26 mouse cellular contexts compared by ENCODE assay signal in the genomic region with DNA sequence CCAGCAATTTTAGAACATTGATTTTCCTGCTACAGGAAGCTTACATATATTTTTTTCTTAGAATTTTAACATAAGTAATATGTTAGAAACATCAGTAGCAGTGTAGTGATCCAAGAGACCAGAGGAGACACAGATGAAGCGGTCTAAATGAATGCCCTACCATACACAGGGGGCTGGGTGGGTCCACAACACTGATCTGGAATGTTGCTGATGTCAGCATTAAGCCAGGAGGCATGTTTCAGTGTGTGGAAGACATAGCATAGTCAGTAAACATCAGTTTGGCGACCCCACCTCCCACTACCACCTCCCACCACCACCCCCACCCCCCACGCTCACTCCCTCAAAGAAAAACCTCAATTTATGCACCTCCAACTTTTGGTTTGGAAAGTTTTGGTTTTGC.
"Had no signal": no experiment of that assay in that cellular context is flagged by ENCODE, and none has a peak within 500 bp of the region (broad histone marks: within the 10 kb centered on the region; RNA-seq: fewer than 3 reads in every experiment).

No protein-coding gene starts in this region.

- H3K4me3 ChIP-seq: embryonic facial prominence, embryonic 10.5 days; embryonic facial prominence, embryonic 12.5 days; embryonic facial prominence, embryonic 13.5 days; embryonic facial prominence, embryonic 15.5 days; erythroblast, embryonic 14.5 days; forebrain, embryonic 10.5 days; forebrain, embryonic 12.5 days; forebrain, embryonic 13.5 days; forebrain, embryonic 15.5 days; gastrocnemius, adult 2 months; heart, adult 2 months; heart, embryonic 10.5 days; heart, embryonic 12.5 days had no signal

- H3K27ac ChIP-seq: embryonic facial prominence, embryonic 10.5 days; embryonic facial prominence, embryonic 12.5 days; embryonic facial prominence, embryonic 13.5 days; embryonic facial prominence, embryonic 15.5 days; forebrain, embryonic 10.5 days; forebrain, embryonic 12.5 days; forebrain, embryonic 13.5 days; forebrain, embryonic 15.5 days; gastrocnemius, adult 2 months; heart, adult 2 months; heart, embryonic 10.5 days had no signal

- H3K4me2 ChIP-seq: embryonic facial prominence, embryonic 12.5 days; embryonic facial prominence, embryonic 13.5 days; embryonic facial prominence, embryonic 15.5 days; forebrain, embryonic 12.5 days; forebrain, embryonic 13.5 days; forebrain, embryonic 15.5 days; heart, embryonic 11.5 days; heart, embryonic 12.5 days had no signal

- H3K9me3 ChIP-seq: embryonic facial prominence, embryonic 10.5 days; embryonic facial prominence, embryonic 12.5 days; embryonic facial prominence, embryonic 13.5 days; embryonic facial prominence, embryonic 15.5 days; forebrain, embryonic 10.5 days; forebrain, embryonic 12.5 days; forebrain, embryonic 13.5 days; forebrain, embryonic 15.5 days; heart, embryonic 10.5 days; heart, embryonic 12.5 days had no signal

- H3K9ac ChIP-seq: embryonic facial prominence, embryonic 12.5 days; embryonic facial prominence, embryonic 13.5 days; embryonic facial prominence, embryonic 15.5 days; forebrain, embryonic 12.5 days; forebrain, embryonic 13.5 days; forebrain, embryonic 15.5 days; forebrain, postnatal 0 days; heart, embryonic 12.5 days had no signal

- H3K4me1 ChIP-seq: embryonic facial prominence, embryonic 12.5 days; embryonic facial prominence, embryonic 13.5 days; embryonic facial prominence, embryonic 15.5 days; forebrain, embryonic 12.5 days; forebrain, embryonic 13.5 days; heart, embryonic 10.5 days; heart, embryonic 12.5 days had no signal

- DNase-seq: cerebellum, adult 9-11 months; cerebellum, postnatal 10 days; cerebellum, postnatal 14 days; cerebellum, postnatal 25 days; cerebellum, postnatal 36 days; embryo, embryonic 11 days; forebrain, postnatal 0 days; gastrocnemius, adult 2 months; gastrocnemius, postnatal 10 days; gastrocnemius, postnatal 14 days; gastrocnemius, postnatal 25 days; gastrocnemius, postnatal 36 days; heart, adult 18-20 months; heart, adult 2 months had no signal

- H3K27me3 ChIP-seq: embryonic facial prominence, embryonic 12.5 days; embryonic facial prominence, embryonic 13.5 days; embryonic facial prominence, embryonic 15.5 days; forebrain, embryonic 12.5 days; forebrain, embryonic 15.5 days; heart, embryonic 12.5 days had no signal

- H3K36me3 ChIP-seq: embryonic facial prominence, embryonic 10.5 days; embryonic facial prominence, embryonic 12.5 days; embryonic facial prominence, embryonic 13.5 days; embryonic facial prominence, embryonic 15.5 days; forebrain, embryonic 10.5 days; forebrain, embryonic 12.5 days; forebrain, embryonic 15.5 days; heart, embryonic 10.5 days; heart, embryonic 12.5 days had no signal
